Mouse (Mus musculus) heart, adult 11 months (tissue): ENCODE data around the gene Ergic1.

Experiments used
- DNase-seq: peaks from one replicate; pipeline ENCODE4 v3.0.0; 2022

Gene Ergic1

DNA sequence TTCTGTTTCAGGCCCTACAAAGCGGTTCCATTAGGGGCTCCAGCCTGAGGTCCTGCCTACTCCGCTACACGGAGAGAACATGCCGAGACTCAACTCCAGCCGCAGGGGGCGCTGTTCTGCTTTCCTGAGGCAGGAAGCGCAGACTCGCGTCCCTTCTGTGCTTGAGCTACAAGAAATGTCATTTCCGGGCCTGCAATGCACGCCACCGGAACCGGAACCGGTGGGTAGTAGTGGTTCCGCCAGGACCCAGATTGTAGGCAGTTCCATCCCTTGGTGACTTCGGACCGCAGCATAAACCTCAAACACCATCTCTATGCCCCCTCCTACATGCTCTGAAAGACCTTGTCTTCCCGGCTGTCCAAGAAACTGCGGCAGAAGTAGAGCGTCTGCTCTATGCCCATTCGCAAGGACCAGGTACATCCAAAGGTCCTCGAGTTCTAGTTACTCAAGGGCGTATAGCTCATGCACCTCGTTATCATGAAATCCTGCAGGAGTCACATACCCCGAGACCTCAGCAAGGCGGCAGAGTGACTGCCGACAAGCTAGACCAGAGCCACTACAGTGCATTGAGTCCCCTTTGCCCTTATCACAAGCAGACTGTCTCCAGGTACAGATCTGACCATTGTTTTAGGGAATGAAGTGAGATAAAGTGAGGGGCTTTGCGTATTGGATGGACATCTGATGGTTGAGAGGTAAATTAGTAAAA, 101.8 kb downstream of the Ergic1 start, which contains the start of gene Atp6v0e:
Gene Atp6v0e (plus strand): TSS at position 254 of the 706 bp plus-strand sequence.
- DNase-seq = peak; percentile 99

DNA sequence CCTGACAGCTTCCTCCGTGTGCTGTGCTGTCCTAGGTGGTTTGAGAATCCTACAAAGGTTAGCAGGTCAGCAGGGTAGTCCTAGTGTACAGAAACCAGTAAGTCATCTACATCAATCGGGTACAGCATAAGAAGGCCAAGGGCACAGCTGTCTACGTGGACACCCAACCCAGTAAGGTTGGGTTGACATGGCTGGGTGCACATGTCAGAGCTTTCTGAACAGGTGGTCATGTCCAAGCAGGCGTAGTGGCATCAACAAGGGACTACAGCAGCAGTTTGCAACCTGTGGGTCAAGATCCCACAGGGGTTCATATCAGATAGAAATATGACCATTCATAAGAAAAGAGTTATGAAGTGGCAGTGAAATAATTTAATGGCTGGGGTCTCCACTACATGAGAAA, 104.3 kb downstream of the Ergic1 start:
- DNase-seq = no peak

DNA sequence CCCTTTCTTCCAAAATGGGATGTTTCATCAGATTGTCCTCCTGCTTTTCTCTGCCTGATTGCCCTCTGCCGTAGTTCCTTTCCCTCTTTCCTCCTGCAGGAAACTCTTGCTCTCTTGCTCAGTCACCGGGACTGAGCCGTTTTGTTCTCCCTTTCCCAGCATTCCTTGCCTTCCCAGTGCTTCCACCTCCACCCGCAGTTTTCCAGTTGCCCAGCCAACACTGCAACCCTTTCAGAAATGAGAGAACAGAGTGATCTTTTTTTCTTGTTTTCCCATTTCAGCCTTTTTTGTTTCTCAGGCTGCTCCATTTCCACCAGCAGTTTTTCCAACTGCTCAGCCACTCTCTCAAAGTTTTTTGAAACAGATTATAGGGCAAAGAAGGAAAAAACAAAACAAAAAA, 110.0 kb downstream of the Ergic1 start:
- DNase-seq = no peak

DNA sequence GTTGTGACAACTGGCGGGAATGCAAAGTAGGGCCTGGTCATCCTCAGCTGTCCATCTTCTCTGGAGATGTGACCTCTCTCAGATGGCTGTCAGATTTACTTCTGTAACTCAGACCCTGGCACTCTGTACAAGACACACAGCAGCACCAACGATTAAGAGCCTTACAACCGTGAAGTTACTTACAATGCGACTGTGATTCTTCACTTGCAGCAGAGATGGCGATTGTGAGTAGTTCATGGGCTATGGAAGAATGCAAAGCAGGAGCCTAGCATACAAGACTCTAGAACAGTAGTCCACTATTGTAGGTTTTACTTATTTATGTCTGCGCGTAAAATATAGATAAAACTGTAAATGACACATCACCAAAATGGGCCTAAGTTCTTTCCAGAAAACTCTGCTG, 114.6 kb downstream of the Ergic1 start:
- DNase-seq = no peak

DNA sequence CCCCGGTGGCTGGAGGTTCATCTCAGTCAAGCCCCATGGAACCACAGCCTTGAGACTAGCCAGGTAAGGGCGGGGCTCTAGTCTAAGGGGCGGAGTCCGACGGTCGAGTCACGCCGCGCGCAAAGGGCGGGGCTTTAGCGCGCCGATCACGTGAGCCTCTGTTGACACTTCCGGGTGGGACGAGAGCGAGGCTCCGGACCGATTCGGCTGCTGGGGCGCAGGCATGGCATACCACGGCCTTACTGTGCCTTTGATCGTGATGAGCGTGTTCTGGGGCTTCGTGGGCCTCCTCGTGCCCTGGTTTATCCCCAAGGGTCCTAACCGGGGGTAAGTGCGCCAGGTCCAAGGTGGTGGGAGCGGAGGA, 114.9 kb downstream of the Ergic1 start:
- DNase-seq = peak; percentile 99

DNA sequence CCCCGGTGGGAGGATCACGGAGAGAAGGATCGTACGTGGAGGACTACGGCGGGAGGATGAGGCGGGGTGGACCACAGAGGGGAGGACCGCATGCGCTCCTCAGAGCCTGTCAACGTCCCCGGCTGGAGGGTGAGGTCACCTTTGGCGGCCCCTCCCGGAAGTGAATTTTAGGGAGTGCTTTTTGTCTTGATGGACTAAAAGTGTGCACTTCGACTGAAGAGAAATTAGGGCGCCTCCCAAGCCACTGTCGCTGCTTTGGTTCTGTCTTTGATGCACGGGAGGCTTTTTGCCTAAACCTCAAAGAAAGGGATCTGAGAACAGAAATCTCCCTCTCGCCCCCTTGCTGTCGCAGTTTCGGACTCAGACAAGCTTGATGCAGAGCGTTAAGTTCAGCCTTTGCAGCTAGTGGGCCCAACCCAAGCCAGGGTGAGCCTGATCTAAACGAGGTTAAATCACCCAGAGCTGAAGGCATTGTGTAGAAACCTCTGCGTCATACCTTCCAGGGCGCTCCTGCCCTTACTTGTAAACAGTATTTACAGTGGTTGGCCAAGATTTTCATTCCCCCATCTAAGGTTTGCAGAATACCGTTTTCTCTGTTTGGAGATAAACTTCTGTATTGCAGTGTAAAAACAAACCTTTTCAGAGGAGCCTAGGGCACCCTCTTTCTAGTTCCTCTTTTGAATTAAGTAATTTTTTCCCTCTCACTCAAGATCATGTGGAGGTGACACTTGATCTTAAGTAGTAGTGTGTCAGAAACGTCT, 115.5 kb downstream of the Ergic1 start:
- peak; percentile 99 for DNase-seq

DNA sequence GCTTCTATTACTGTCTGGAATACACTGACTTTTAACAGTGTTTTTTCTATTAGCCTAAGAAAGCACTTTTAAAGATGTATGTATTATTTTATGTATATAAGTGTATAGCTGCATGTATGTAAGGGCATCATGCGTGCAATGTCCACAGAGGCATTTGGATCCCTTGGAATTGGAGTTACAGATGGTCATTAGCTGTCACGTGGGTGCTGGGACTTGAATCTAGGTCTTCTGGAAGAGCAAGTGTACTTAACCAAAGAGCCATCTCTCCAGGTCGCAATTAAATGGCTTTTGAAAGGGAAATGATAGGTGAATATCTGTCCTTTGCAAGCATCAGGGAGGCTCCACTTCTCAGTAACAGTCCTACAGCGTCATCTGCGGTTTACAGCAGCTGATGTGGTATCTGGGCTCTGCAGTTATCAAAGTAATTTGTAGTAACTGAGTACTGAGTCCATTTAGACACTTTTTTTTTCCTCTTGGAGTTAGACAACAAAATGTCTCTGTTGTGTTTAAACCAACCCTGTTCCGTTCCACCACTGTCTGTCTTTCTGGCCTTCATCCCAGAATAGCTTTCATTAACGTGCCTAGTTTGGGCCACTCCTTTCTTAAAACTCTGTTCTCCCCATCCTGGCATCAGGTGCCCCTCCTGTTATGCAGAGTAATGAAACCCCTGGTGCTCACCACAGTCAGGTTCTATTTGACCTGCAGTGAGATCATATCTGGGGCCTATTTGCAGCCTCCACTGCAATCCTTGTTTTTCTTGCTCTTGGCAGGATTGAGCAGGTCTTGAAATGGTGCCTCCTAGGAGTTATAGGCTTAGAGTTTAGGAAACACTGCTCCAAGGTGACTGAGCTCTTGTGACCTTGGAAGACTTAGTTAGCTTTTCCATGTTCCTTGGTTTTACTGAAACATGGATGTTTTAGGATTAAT, 116.7 kb downstream of the Ergic1 start:
- DNase-seq = no peak

DNA sequence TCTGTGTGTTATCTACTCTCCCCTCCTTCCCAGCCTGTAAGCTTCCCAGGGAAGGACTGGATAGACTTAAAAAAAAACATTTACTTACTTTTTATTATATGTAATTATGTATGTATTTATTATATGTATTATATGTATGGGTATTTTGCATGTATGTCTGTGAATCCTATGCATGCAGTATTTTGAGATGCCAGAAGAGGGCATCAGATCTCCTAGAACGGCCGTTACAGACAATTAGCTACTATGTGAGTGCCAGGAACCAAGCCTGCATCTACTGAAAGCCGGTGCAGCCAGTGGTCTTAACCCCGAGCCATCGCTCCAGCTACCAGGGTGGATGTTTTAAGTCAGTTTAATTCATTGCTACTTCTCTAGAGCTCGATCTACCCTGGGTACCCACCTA, 120.0 kb downstream of the Ergic1 start:
- DNase-seq = no peak

DNA sequence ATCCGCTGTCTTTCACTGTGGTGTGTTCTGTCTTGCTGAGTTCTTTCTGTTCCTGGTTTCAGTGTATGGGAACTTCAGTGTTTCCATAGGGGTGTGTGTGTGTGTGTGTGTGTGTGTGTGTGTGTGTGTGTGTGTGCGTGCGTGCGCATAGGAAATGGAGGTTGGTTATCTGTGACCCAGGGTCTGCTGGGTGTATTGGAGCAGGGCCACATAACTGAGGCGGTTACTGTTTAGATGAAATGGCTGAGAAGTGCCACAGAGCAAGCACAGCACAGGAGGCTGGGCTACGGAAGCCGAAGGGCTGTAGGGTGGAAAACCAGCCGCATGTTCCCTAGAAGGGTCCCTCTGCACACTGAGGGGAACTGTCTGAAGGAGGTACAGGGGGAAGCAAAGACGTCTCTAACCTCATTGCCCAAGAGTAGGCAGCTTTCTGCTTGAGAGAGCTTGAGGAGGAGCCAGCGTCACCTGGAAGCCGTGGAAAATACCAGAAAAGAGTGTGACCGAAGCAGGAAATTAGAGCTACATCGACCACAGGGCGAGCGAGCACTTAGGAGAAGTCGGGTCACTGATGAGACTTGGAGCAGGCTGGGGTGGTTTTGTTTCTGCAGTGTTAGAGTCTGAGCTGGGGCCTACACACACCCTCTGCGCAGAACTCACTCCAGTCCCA, 125.2 kb downstream of the Ergic1 start:
- no peak for DNase-seq

DNA sequence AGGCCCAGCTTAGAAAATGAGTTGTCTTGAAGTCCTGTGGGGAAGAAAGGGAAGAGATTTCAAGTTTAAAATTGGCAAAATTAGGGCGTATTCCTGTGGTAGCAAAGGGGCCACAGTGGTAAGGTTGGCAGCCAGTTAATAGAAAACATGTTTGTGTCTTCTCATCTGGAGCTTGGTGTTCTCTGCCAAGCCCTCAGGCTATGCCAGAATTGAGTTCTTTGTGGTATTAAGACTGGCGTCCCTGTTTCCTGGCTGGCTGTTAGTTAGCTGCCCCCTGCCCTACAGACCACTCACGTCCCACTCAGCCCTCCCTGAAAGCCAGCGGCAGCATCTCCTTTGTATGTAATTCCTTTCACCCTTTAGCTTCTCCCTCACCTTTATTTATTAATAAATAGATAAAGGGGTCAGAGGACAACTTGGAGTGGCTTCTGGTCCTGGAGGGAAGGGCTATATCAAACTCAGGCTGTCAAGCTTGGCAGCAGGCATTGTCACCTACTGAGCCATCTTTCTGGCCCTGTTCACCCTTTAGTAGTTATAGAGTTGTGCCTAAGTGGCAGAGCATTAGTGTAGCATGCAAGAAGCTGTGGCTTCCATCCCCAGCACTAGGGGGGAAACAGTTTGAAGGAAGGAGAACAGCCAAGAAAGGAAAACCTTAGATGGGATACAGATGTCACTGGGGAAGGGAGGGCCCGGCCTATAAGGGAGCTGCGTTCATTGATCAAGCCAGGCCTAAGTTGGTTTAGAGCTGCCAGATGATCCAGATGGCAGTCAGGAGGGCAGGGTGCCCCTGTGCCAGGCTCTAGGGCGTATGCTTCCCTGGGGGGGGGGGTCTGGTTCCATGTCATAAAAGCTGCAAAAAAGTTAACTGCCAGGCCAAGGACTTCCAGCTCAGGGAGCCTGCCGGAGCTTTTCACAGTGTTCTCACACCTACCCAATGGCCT, 127.8 kb downstream of the Ergic1 start:
- no peak for DNase-seq

DNA sequence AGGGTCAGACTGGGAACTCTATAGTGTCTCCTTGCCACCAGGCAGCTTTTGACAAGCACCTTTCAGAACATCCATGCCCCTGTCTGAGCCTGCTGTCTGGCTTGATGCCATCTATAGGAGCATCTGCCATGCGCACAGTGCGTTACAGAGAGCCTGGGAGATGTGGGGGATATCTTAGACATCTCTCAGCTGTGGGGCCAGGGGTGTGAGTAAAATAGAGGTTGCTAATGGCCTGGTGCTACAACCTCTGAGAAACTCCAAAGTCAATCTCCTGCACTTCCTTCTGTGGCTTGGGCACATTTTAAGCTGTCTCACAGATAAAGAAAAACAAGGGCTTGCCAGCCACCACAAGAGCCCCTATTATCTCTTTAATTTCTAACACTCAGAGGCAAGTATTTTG, 128.5 kb downstream of the Ergic1 start:
- DNase-seq = no peak

DNA sequence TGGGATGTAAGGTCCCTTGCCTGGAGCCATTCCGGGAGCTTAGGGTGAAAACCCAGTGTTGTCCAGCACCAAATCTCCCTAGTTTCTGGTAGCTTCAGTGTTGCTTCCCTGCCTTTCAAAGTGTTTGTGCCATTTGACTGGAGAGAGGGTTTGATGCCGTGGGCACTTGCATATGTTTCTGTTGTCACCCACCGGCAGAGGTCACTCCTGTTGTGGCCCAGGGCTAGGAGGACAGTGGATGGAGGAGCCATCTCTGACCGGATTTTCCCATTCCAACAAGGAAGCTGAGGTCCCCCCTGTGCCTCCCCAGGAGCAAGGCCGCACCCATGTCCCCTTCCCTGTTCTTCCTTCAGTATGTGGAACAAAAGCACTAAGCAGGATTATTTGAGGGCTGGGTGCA, 128.9 kb downstream of the Ergic1 start:
- no peak for DNase-seq

DNA sequence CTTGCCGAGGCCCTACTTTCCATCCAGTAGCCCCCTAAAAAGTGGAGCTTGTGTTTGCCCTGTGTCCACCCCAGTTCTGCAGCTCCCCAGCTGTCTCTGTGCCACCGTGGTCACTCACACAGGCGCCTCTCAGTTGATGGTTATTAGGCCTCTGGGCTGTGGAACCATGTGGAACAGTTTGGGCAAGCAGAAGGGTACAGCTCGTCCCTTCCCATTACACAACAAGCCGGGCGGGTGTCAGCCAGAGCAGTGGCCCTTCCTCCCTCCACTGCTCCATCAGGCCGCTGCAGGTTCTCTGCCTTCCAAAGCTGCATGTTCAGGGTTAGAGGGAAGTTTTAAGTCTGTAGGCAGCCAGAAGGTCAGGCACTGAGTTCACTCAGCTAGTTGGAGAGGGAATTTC, 129.8 kb downstream of the Ergic1 start:
- peak; percentile 97 for DNase-seq

DNA sequence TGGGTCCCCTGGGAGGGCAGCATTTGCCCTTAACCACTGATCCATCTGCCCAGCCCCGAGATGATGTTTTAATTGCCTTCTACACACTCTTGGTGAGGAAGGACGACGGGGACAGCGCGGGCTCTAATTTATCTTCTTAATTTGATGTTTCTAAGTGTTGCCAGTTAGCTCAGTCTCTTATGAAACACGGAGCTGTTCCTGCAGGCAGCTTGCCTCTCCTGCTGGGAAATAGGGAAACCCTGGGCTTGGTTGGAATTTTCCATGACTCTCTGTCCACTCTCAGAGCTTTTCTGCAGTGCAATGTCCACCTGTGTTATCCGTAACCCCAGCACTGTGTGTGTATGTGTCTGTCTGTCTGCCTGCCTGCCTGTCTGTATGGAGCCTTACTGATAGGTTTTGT, 132.1 kb downstream of the Ergic1 start:
- DNase-seq = peak; percentile 94

DNA sequence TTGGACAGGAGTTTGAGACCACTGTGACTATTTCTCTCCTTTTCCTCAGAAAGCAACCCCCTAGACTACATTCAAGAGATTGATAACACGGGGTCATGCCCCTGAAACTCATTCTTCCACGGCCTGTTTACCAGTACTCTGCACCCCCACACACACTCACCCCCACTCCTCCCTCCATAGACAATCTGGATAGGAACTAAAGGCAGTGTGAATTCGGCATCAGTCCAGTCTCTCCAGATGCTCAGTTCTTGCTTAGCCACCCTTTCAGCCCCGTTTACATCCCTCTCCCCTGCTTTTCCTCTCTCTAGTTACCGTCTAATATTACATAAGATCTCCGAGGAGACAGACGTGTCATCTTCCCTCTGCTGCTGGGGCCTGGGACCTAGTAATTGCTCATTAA, 132.9 kb downstream of the Ergic1 start:
- DNase-seq = no peak

DNA sequence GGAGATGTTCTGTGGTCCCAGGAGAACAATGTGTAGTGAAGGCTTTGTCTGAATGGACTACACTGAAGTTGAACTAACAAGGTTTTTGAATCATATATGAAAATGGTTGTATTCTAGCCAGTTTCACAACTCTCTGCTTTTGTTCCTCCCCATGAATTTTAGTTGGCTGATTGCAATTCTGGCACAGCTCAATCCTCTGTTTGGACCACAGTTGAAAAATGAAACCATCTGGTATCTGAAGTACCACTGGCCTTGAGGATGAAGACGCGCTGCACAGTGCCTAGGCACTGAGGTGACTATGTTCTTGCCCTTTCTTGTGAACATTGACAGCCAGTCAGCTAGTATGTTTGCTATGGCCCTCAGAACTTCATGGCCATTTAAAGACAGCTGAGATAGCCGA, 133.9 kb downstream of the Ergic1 start:
- DNase-seq = no peak

DNA sequence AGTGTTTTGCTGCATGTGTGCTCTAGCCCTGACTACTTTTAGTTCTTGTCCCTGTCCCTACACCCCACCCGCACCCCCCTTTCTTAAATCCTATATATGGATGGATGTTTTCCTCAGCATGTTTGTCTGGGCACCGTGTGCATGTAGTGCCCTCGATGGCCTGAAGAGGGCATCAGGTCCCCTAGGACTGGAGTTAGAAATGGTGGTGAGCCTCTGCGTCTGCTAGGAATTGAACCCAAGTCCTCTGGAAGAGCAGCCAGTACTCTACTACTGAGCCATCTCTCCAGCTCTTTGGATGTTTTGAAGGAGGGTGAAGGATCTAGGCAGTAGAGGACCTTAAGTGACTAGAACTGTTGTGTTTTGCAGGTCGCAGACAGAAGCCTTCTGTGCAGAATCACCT, 137.6 kb downstream of the Ergic1 start:
- DNase-seq = no peak

DNA sequence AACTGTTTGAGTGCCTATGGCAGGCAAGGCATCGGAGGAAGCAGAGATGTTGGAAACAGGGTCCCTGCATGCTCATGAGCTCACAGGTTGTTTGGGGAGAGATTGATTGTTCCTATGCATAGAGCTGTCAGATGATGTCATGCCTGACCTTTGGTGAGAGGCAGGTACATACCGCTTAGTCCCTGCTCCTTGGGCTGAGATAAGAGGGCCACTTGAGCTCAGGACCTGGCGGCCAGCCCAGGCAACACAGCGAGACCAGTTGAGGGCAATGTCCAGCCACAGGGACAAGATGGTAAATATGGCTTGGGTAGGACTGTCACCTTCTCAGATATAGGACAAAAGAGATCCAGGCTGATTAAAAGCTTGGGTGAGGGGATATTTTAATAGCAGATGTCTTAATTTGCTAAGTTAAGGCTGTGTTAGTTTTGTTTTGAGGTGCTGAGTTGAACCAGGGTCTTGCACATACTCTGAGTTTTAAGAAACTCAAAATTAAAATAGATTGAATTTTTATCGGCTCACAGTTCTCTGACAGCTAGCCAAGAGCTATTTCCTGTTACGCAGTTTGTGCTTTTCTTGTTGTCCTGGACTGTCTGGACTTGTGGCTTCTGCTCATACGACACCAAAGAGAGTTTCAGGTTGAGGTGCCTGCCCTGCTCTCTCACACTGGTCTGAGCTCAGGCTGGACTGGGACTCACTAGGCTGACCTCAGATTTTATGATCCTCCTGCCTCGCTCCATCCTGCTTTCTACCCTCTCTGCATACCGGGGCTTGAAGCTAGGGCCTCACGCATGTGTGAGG, 138.7 kb downstream of the Ergic1 start:
- DNase-seq = peak; percentile 96

DNA sequence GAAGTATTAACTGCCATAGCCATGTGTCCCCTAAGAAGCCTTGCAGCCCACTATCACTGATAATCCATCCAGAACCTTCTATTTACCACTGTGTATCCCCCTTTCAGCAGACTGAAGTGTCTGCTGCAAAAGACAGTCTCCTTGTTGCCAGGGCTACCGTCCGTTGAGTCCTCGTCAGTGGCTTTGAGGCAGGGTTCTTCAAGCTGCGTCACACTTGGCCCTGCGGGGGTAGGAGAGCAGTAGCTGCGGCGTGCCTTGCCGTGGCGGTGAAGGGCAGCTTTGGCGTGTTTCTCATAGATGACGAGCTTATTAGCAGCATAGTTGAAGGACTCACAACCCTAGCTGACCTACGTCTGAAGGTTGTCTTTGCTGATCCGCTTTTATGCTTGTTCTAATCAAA, 140.3 kb downstream of the Ergic1 start:
- DNase-seq = no peak

DNA sequence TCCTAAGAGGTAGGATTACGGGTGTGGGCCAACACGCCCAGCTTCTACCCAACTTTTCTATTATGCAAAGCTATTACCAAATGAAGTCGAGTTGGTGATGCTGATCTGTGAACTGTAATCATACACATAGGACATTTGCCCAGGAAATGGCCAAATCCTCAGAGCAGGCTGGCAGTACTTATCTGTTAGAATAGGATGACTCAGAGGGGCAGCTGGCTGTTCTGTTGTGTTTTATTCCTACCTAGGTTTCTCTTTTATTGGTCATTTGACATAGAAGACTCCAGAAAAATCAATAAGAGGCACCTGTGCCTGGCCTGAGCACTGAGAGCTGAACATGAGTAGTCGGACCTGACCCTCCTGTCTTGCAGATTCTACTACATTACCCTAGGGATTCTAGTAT, 141.3 kb downstream of the Ergic1 start:
- DNase-seq = no peak

DNA sequence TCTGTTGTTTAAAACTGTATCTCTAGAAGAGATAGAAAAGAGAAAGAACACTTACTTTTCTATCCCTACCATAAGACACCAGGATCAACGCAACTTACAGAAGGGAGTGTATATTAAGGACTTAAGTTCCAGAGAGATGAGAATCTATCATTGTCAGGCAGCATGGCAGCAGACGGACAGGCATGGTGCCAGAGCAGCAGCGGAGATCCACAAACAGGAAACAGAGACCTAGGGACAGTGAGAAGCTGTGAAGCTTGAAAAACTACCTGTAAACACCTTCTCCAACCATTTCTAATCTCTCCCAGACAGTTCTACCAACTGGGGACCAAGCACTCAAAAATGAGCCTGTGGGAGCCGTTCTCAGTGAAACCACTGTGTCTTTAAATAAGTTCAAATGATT, 142.4 kb downstream of the Ergic1 start:
- DNase-seq = no peak
